9 mouse cellular contexts compared by ENCODE assay signal in genomic region chr4:86930636-86931456, GRCm38 (mm10). TPM values are rescaled to one million over a fixed set of nuclear protein-coding genes. Genes with fewer than 3 reads are reported as not detected.
DNase-seq lines count a peak whose midpoint lies in the region; ATAC-seq and TF ChIP-seq lines count a peak whose summit lies in the region.
"Had no signal": no experiment of that assay in that cellular context is flagged by ENCODE, and none has a peak within 500 bp of the region (broad histone marks: within the 10 kb centered on the region; RNA-seq: fewer than 3 reads in every experiment).

No protein-coding gene starts in this region.

- no peaks in the 10 kb centered on the region for H3K79me2 ChIP-seq in heart, adult 2 months (replicated peaks; ENCODE audit: control insufficient read depth, insufficient read depth, low read length)

- ATAC-seq in hindbrain, embryonic 11.5 days (ENCODE audit: low FRiP score) = peak; percentile 78
- peak; percentile 72 for ATAC-seq in lung, embryonic 15.5 days (ENCODE audit: borderline replicate concordance, extremely low read depth, low FRiP score, low TSS enrichment)

- no peak for TF ChIP-seq EP300 in heart, adult 2 months (IDR thresholded peaks at IDR 0.05; ENCODE audit: insufficient read depth, low read depth, low read length)

- intact Hi-C loops in heart, adult 2 months (cut with DNase I) = no loop called here

- H3K4me2 ChIP-seq in hindbrain, embryonic 11.5 days (replicated peaks; ENCODE audit: low read depth, low read length) = peak overlapping the region; percentile 51
- peak overlapping the region; percentile 69 for H3K4me2 ChIP-seq in lung, embryonic 15.5 days

- H3K9me3 ChIP-seq in hindbrain, embryonic 11.5 days (ENCODE audit: control insufficient read depth, low read length) = no peaks in the 10 kb centered on the region
- no peaks in the 10 kb centered on the region for H3K9me3 ChIP-seq in lung, embryonic 15.5 days

- no peaks in the 10 kb centered on the region for H3K27me3 ChIP-seq in heart, adult 2 months (ENCODE audit: control insufficient read depth, insufficient read depth, low read length)
- no peaks in the 10 kb centered on the region for H3K27me3 ChIP-seq in hindbrain, embryonic 11.5 days (ENCODE audit: control insufficient read depth, insufficient read depth, low read length)
- H3K27me3 ChIP-seq in lung, embryonic 15.5 days = no peaks in the 10 kb centered on the region
- H3K27me3 ChIP-seq: CH12.LX had no signal

- H3K4me1 ChIP-seq in heart, adult 2 months (ENCODE audit: control insufficient read depth, insufficient read depth, low read length) = no peaks in the 10 kb centered on the region
- no peaks in the 10 kb centered on the region for H3K4me1 ChIP-seq in hindbrain, embryonic 11.5 days (replicated peaks; ENCODE audit: control insufficient read depth, insufficient read depth, low read length)
- no peaks in the 10 kb centered on the region for H3K4me1 ChIP-seq in lung, embryonic 15.5 days

- peak in 1 of 2 experiments; percentile 9 for DNase-seq in heart, adult 2 months
- DNase-seq in heart, adult 11 months = no peak
- peak; percentile 73 for DNase-seq in embryo, embryonic 9.5 days (ENCODE audit: extremely low spot score)
- DNase-seq in hindbrain, embryonic 11.5 days (ENCODE audit: low spot score) = peak; percentile 70
- DNase-seq in layer of hippocampus, postnatal 14 days (ENCODE audit: low spot score in 2 of 2) = peak; percentile 31 to 40
- DNase-seq in right cerebral cortex, postnatal 10 days (ENCODE audit: low spot score in 2 of 2) = peak; percentile 51 to 71
- no peak for DNase-seq in thymus, postnatal 14 days

- 27% methylated on average over 33 of the region's 33 CpGs for WGBS in heart, adult 2 months
- 9% methylated on average over 33 of the region's 33 CpGs for WGBS in hindbrain, embryonic 11.5 days
- 6% methylated on average over 33 of the region's 33 CpGs for WGBS in lung, embryonic 15.5 days

- H3K27ac ChIP-seq in heart, adult 2 months = no peak overlapping the region
- H3K27ac ChIP-seq in hindbrain, embryonic 11.5 days (ENCODE audit: low read depth, low read length) = 0 out of 2 replicates have a peak overlapping the region, but pooled peaks have one; percentile 24
- H3K27ac ChIP-seq in lung, embryonic 15.5 days = peak overlapping the region; percentile 80

- H3K9ac ChIP-seq in heart, adult 2 months (ENCODE audit: low read depth, low read length) = no peak overlapping the region
- peak overlapping the region; percentile 62 for H3K9ac ChIP-seq in hindbrain, embryonic 11.5 days (ENCODE audit: low read depth, low read length)
- H3K9ac ChIP-seq in lung, embryonic 15.5 days = peak overlapping the region; percentile 62

- H3K4me3 ChIP-seq in heart, adult 2 months = peak overlapping the region; percentile 39
- peak overlapping the region; percentile 44 for H3K4me3 ChIP-seq in hindbrain, embryonic 11.5 days (ENCODE audit: low read depth, low read length)
- H3K4me3 ChIP-seq in lung, embryonic 15.5 days = peak overlapping the region; percentile 54

- no peak for TF ChIP-seq POLR2A in heart, adult 2 months (IDR thresholded peaks at IDR 0.05; ENCODE audit: insufficient read depth, low read depth, low read length)

- H3K36me3 ChIP-seq in heart, adult 2 months (ENCODE audit: control insufficient read depth, insufficient read depth, low read length) = no peaks in the 10 kb centered on the region
- H3K36me3 ChIP-seq in hindbrain, embryonic 11.5 days (ENCODE audit: control insufficient read depth, insufficient read depth, low read length) = no peaks in the 10 kb centered on the region
- no peaks in the 10 kb centered on the region for H3K36me3 ChIP-seq in lung, embryonic 15.5 days

- TF ChIP-seq CTCF in heart, adult 2 months (IDR thresholded peaks at IDR 0.05) = no peak

RNA-seq across cellular contexts. Expression of gene Acer2, which starts 56.6 kb away (rescaled TPM):
- total RNA-seq in heart, adult 2 months (2021) = 10 to 100 TPM; 16.4 to 17.9 TPM
- 25.6 and 32.7 TPM in 2 replicates for polyA plus RNA-seq in heart, adult 2 months (2012; rRNA removed)
- 11.0 and 12.9 TPM in 2 replicates for polyA plus RNA-seq in hindbrain, embryonic 11.5 days (2014; fragmentation: Nextera tagmentation; extraction: Ambion mirVana)
- 1 to 10 TPM; 3.4 to 4.3 TPM for total RNA-seq in layer of hippocampus, postnatal 14 days (2021)
- 31.0 and 31.8 TPM in 2 replicates for polyA plus RNA-seq in lung, embryonic 15.5 days (2015; fragmentation: Nextera tagmentation; extraction: Ambion mirVana)

Comparison
In these comparisons a context has a peak if more than half of its experiments do, and no peak if none do; other contexts are left out.
1. DNase-seq: peak in embryo, embryonic 9.5 days (single experiment), hindbrain, embryonic 11.5 days (single experiment), layer of hippocampus, postnatal 14 days (2 of 2) and right cerebral cortex, postnatal 10 days (2 of 2); none in heart, adult 11 months (single experiment) and thymus, postnatal 14 days (single experiment).
2. Peak in every context shown above with its lines, with median percentiles within 50 percentile points of each other: H3K4me3 ChIP-seq.